Mouse (Mus musculus): Measurements from ENCODE around the gene Mapk1ip1. TPM values are rescaled to one million over a fixed set of nuclear protein-coding genes. Genes with fewer than 3 reads are reported as not detected.

Mapk1ip1 gene
- total RNA-seq, 2 experiments from 2014 or later, result 31.2 to 32.1 TPM

- intact Hi-C loops (cut with DNase I), result loop anchor here (5.0 kb wide), 1 partner anchor 79 kb away; no protein-coding TSS in a partner anchor
- DNase-seq (ENCODE audit: extremely low spot score in 1 of 2, low spot score in 2 of 2), result no peak
Observed at GRCm38 (mm10) chr7:138843421-138843820, 2.7 kb downstream of the Mapk1ip1 start.

DNA sequence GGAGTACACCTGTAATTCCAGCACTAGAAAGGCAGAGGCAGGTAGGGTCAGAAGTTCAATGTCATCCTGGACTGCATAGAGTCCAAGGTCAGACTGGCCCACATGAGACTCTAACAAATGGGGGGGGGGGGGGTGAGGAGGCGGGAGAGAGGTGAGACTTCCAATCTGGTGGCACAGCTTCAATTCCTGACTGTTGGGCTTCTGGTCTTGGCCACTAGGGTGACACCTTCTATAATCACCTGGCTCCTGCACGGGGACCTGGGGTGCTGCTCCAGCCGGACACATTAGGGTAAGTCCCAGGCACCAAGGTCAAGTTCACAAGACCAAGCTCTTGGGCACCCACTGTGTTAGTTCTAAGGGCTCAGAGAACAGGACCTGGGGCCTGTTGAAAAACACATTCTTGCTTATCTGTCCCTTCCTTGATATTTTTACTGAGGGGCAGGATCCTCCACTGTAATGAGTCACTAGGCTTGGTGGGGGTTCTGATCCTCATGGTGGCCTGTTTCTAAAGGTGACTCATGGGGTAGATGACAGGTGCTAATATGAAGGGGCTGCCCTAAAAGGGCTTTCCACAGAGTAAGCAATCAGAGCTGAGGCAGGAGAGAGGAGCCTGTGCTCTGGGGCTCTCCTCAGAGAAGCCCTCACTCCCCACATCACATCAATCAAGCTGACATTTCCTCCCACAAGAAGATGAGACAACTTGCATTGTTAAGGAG is 4.5 kb downstream of the Mapk1ip1 start:
- no peak for DNase-seq (ENCODE audit: extremely low spot score in 1 of 2, low spot score in 2 of 2)
- intact Hi-C loops (cut with DNase I), result loop anchor here (5.0 kb wide), 1 partner anchor 81 kb away; no protein-coding TSS in a partner anchor

- peak; percentile 79 to 87 for DNase-seq (ENCODE audit: extremely low spot score in 1 of 2, low spot score in 2 of 2)
- intact Hi-C loops (cut with DNase I), result loop anchor here (5.0 kb wide), 1 partner anchor 82 kb away; no protein-coding TSS in a partner anchor
Observed at GRCm38 (mm10) chr7:138840594-138841021, 5.5 kb downstream of the Mapk1ip1 start.

GRCm38 (mm10) chr7:138835028-138835427 is 11.0 kb downstream of the Mapk1ip1 start:
- intact Hi-C loops (cut with DNase I), result no loop called here
- DNase-seq (ENCODE audit: extremely low spot score in 1 of 2, low spot score in 2 of 2), result no peak

GRCm38 (mm10) chr7:138827812-138828211 is 18.3 kb downstream of the Mapk1ip1 start:
- DNase-seq (ENCODE audit: extremely low spot score in 1 of 2, low spot score in 2 of 2), result peak; percentile 62 to 70
- intact Hi-C loops (cut with DNase I), result loop anchor here (2.0 to 5.0 kb wide), 4 partner anchors 96 to 1349 kb away; partner anchors contain the start of gene Tcerg1l

- intact Hi-C loops (cut with DNase I), result loop anchor here (5.0 kb wide), 3 partner anchors 93 to 1223 kb away; partner anchors contain the start of gene Tcerg1l
- no peak for DNase-seq (ENCODE audit: extremely low spot score in 1 of 2, low spot score in 2 of 2)
Observed at GRCm38 (mm10) chr7:138824995-138825756, 20.9 kb downstream of the Mapk1ip1 start.

DNA sequence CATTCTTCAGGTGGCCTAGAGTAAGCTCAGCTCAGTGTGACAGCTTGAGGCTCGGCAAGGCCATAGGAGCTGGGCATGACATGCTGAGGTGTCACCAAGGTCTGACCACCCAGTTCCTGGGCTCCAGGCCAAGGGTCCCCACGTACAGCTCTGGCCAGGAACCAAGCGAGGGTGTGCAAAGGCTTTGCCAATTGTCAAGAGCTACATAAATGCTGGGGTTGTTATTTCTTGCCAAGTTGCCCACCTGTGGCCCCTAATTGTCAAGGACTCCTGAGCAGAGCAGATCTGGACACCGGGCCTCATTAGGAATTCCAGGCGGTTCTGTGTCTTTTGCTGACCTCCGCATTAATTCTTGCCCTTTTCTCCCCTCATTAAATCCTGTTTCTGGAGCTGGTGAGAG is 21.6 kb downstream of the Mapk1ip1 start:
- intact Hi-C loops (cut with DNase I), result no loop called here
- no peak for DNase-seq (ENCODE audit: extremely low spot score in 1 of 2, low spot score in 2 of 2)

DNA sequence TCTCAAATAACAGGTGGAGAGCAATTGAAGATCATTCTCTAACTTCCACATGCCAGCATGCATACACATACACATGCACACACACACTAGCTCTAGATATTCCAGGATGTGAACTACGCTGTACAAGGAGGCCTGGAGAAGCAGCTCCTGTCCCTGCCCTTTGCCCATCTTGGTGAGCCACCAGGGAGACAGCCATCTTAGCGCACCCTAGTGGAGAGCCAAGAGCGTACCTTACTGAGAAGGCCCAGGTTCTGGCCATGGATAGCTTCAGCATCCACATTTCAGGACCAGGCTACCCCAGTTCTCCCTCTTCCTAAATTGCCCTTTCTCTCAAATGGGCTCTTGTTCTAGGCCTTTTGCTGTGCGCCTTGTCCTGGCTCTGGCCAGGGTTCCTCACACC is 27.8 kb downstream of the Mapk1ip1 start:
- intact Hi-C loops (cut with DNase I), result no loop called here
- no peak for DNase-seq (ENCODE audit: extremely low spot score in 1 of 2, low spot score in 2 of 2)

DNA sequence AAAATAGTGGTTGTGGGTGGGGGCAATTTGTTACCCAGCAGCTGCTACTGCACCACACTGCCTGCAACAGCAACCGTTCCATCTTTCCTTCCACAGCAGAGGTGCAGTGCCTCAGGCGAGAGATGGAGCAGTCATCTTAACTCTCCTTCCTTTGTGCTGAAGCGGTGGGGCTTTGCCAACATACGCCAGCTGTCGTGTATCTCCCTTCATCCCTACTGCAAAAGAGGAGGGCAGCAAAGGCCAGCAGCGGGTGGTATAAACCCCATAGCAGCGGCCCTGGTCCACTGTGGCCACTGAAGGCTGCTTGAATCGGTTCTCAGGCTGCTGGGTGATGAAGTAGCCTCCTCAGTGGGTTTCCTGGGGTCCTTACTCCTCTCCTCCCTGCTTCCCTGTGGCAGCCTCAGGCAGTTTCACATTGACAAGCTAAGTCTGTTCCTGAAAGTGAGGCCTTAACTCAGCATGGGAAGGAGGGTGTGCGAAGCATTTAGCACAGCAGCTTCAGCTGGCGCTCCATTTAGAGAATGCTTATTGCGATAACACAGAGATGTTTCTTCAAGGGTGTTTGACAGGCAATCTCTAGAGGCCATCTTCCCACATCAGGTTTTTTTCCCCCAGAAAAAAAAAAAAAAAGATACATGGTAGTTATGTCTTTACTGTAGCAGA is 32.7 kb downstream of the Mapk1ip1 start:
- DNase-seq (ENCODE audit: extremely low spot score in 1 of 2, low spot score in 2 of 2), result no peak
- intact Hi-C loops (cut with DNase I), result no loop called here

- intact Hi-C loops (cut with DNase I), result no loop called here
Observed at GRCm38 (mm10) chr7:138807146-138807545, 38.9 kb downstream of the Mapk1ip1 start.

DNA sequence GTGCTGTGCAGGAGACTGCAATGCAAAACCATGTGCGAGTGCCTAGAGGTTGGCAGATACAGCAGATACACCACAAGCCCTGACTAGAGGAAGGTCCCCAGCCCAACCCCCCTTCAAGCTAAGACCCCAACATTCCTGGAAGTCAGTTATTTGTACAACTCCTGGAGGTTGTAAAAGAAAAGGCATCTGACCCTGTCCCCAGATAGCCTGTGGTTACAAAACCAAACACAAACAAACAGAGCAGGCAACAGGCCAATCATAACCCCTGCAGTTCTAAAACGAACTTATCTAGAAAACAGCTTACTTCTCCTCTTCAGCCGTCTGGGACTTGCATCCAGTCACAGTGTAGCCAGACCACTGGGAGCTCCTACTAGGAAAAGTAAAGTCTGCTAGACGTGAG is 42.7 kb downstream of the Mapk1ip1 start:
- no peak for DNase-seq (ENCODE audit: extremely low spot score in 1 of 2, low spot score in 2 of 2)
- intact Hi-C loops (cut with DNase I), result no loop called here

More at GRCm38 (mm10) chr7:138807146-138807545, 38.9 kb downstream of the Mapk1ip1 start:
- DNase-seq (ENCODE audit: extremely low spot score in 1 of 2, low spot score in 2 of 2), result no peak

- peak in 1 of 2 experiments; percentile 37 for DNase-seq (ENCODE audit: extremely low spot score in 1 of 2, low spot score in 2 of 2)
- intact Hi-C loops (cut with DNase I), result no loop called here
Observed at GRCm38 (mm10) chr7:138788109-138788508, 58.0 kb downstream of the Mapk1ip1 start.

Other genes starting within 250 kb of the Mapk1ip1 start
- 10 to 100 TPM; 92.2 to 92.6 TPM for gene Ppp2r2d, start 194 bp downstream of the Mapk1ip1 start, total RNA-seq (2021)
- 100 to 1,000 TPM; 103 to 104 TPM for gene Bnip3, start 63.2 kb upstream of the Mapk1ip1 start, total RNA-seq (2021)
- 10 to 100 TPM; 40.9 to 43.6 TPM for gene Jakmip3, start 94.5 kb upstream of the Mapk1ip1 start, total RNA-seq (2021)
- gene Dpysl4, start 239.7 kb upstream of the Mapk1ip1 start, total RNA-seq (2021), result 100 to 1,000 TPM; 119 to 126 TPM

Data from left cerebral cortex, postnatal 10 days (tissue).